Mouse (Mus musculus) adrenal gland, postnatal 14 days (tissue): Measurements from ENCODE around the gene Pan3. TPM values are rescaled to one million over a fixed set of nuclear protein-coding genes. Genes with fewer than 3 reads are reported as not detected.

ENCODE experiments used
- DNase-seq: peaks from one replicate; pipeline ENCODE4 v3.0.0; 2021; ENCODE audit warnings: mixed read lengths
- total RNA-seq: library from RNA; stranded (reverse); gene quantifications from 2 replicates; pipeline ENCODE4 v1.2.3, GENCODE M21; 2021

Pan3 gene
- total RNA-seq, 1 experiment from 2014 or later: 102 TPM

DNA sequence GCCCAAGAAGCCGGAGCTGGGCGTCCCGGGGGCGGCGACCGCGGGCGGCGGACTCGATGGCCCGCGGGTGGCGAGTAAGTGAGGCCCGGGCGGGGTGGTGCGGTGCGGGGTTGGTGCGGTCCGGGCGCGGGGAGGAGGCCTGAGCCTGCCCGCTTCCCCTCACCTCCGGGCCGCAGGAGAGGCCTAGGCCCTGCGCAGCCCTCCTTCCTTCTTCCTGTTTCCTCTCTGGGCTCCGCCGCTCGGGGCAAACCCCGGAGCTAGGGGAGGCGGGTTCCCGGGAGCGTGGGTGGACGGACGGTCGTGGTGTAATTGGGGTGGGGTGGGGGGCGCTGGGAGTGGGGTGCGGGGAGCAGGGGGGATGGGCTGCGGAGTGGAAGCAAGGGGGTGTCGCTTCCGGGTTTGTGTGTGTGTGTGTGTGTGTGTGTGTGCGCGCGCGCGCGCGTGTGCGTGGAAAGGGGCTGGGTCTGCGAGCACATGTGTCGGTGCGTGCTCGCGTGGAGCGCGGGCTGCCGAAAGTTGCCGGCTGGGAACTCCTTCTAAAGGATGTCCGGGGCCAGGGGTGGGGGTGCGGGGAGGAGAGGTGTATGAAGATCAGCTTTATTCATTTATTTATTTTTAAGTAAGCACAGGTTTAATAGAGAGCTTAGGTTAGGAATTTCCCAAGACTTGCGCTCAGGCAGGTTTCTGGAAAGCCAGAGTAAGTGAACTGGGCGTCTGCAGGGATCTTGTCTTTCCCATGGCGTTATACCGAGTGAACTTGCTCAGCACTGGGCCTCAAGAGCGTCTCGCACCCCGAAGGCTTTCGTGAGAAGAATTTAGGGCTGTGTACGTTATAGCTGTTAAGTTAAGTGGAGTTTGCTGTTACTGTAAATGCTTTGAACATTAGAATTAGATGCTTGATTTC, 1.2 kb downstream of the Pan3 start:
- DNase-seq: peak; percentile 88

DNA sequence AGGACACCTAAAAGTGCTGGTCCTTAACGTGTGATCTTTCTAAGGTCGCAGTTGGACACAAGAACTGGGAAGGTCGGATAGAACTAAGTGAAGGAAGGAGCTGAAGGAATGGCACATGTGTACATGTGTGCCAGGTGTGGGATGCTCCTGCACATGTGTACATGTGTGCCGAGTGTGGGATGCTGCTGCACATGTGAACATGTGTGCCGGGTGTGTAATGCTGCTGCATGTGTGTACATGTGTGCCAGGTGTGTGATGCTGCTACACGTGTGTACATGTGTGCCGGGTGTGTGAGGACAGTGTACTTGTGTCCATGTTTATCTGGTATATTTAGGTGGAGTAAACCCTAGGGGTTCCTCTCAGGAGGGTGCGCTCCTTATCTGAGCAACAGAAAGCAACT, 3.0 kb downstream of the Pan3 start:
- DNase-seq: no peak

DNA sequence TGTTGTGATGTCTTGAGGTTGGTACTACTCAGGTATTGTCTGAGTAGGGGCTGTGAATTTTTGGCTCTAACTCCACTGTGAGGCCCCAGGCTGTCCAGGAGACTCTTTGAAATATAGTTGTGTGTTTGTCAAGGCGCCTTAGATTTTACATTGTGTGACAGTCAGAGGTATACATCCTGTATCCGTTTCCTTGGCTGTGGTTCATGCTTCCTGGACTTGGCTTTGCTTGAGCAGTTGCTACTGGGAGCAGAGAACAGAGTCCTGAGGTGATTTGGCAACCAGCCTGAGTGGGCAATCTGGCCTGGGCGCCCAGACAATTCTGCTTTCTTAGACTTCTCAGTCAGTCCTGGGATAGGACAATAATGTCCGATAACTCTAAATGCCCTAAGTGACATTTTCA, 5.3 kb downstream of the Pan3 start:
- DNase-seq: peak; percentile 59

DNA sequence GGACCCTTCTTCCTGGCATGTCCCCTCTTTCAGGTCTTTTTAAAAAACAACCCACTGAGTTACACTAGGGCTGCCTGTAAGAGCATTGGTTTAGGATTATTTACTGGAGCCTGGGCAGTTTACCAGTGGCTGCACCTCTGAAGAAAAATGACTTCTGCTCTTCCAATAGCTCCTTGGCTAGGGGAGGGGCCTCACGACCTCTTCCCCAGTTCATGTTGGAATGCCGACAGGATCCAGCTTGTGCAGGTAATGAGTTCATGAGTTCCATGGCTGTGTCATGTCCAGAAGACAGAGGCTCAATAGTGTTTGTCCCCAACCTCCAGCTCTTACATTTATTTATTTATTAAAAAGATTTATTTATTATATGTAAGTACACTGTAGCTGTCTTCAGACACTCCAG, 5.8 kb downstream of the Pan3 start:
- no peak for DNase-seq

DNA sequence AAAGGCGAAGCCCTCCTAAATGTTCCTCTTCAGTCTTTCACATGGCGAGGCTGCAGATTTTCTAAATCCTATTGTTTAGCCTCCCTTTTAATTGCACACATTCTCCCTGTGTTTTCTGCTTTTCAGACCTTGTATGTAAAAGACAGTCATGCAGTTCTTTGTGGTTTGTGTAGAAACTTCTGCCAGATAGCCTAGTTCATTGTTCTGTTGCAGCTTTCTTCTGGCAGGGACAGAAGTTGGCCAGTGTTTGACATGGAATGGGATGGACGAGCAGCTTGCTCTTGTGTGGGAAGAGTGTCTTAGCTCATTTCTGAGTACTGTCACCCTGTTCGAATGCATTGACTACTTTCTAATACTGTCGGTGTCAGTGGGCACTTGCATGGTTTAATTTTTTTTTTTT, 6.5 kb downstream of the Pan3 start:
- DNase-seq: no peak

DNA sequence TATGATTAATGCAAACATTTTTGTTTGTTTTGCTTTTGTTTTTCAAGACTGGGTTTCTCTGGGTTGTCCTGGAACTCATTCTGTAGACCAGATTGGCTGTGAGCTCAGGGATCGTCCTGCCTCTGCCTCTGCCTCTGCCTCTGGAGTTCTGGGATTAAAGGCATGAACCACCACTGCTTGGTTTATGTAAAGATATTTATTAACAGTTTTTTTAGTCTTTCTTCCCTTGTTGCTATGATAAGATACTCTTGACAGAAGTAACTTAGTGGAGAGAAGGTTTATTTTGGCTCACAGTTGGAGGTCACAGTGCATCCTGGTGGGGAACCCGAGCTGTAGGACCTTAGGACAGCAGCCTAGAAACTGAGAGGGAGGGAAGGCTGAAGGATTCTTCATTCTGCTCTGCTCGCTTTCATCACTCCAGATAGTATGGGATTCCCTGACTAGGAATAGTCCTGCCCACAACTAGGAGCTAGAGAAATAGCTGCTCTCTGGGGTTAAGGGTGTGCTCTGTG, 11.1 kb downstream of the Pan3 start:
- no peak for DNase-seq

DNA sequence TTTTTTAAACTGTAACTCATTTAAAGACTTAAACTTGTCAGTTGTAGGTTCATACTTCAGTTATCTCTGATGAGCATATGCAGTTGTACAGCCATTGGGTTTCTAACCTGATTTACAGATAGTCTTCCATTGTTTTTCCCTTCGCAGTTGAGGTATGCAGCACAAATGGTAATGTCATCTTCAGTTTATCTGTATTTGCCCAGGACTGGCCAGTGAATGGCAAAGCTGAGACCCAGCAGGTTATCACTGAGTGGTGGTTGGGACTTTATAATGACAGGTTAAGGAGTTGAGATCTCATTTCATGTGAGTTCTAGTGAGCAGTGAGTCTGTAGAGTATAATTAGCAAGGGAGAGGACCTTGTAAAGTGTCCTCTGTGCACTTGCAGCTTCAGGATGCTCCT, 12.0 kb downstream of the Pan3 start:
- DNase-seq: no peak

DNA sequence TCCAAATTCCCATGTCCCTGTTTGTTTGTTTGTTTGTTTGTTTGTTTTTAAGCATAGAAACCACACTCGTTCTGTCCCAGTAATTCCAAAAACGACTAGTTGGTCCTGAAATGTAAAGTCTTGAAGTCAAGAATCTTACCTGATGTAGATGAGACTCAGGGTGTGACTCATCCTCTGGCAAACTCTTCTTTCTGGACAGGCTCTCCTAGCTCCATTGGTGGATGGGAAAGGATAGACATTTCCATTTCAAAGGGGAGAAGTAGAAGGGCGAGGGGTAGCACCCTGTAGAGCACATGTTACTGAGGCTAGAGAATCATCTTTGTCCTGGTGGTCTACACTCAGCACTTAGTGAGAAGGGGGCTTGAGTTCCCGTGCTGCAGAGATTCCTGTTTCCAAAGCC, 12.8 kb downstream of the Pan3 start:
- DNase-seq: no peak

DNA sequence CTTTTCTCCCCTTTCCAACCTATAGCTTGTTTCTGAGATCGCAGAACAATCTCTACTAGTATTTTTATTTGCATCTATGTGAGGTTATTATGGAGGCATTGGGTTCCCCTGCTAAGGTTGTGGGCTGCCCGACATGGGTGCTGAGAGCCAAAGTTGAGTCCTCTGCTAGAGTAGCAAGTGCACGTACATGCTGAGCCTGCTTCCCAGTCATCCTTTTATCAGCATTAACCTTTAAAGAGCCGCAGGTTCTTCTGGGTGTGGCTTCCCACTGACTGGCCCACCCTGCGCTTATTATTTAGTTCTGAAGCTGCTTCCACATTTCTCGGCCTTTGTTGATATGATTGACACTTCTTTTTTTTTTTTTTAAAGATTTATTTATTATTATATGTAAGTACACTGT, 14.3 kb downstream of the Pan3 start:
- DNase-seq: no peak

DNA sequence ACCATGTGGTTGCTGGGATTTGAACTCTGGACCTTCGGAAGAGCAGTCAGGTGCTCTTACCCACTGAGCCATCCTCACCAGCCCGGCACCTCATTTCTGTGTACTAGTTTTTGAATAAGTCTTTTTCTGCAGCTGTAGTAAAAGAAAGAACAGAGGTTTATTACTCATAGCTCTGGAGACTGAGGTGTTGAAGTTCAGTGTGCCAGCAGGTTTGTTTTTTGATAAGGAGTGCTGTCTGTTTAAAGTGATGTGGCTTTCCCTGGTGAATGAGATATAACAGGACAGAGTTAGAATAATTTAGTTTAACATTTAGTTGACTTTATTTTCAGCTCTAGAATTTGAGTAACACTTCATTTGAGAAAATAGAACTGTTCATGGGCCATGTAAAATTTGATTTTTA, 14.8 kb downstream of the Pan3 start:
- no peak for DNase-seq

DNA sequence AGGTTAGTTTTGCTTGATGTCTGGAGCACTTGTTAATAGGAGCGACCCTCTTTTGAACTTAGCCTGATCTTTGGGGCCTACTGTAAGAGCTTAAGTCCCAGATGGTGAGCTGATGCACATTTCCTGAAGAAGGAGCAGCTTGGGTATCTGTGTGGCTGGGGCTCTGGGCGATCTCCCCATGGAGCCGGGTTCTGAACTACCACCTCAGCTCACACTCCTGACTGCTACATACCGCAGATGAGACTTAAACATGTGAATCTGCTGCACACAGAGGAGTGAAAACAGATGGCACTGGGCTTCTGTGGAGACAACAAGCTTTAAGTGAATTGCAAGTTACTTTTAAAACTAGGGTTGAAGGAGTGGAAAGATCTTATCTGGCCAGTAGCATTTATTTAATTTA, 15.3 kb downstream of the Pan3 start:
- no peak for DNase-seq

DNA sequence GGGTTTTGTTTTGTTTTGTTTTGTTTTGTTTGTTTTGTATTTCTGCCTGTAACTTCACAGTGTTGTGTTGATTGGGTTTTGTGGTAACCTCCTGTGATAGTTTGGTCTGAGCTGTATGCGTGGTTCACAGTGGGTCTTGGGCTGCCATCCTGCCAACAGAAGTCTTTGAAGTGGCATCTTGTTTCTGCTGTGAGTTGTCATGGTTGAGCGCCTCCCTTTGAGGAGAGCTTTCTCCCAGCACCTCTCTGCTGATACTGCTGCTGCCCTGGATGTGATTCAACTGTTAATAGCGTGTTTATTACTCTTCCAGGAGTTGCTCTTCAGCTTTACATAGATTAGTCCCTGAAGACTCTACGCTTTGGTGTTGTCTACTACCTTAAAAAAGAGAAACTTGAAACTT, 18.6 kb downstream of the Pan3 start:
- DNase-seq: no peak

DNA sequence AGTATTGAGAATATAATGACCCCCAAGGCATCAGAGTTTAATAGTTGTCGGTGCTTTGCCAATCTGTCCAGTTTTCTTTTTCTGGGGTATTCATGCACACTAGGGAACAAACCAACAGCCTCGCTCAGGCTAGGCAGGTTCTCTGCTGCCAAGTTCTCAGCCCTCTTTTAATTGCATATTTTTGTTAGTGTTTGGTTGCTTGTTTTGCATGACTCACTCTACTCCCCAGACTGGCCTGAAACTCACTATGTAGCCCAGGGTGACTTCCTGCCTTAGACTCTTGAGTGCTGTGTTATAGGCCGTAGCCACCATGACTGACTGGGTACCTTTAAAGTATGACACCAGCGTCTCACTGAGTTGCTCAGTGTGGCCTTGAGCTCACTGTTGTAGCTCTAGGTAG, 19.0 kb downstream of the Pan3 start:
- no peak for DNase-seq

DNA sequence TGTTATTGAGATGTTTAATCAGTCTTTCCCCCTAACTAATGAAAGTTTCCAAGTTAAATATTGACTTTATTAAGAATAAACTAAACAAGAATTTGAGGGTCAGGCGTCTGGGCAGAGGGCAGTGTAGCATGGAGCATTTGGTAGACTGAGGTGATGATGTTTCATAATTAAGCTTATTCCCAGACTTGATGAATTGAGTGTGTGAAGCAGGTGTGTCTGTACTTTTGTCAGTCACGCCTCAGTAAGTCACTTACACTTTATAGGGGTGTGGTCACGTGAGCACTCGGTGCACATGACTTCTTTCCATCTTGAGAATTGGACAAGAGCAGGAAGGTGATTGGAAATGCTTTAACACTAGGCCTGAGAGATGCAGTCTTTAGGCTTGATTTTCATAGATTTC, 26.5 kb downstream of the Pan3 start:
- no peak for DNase-seq

DNA sequence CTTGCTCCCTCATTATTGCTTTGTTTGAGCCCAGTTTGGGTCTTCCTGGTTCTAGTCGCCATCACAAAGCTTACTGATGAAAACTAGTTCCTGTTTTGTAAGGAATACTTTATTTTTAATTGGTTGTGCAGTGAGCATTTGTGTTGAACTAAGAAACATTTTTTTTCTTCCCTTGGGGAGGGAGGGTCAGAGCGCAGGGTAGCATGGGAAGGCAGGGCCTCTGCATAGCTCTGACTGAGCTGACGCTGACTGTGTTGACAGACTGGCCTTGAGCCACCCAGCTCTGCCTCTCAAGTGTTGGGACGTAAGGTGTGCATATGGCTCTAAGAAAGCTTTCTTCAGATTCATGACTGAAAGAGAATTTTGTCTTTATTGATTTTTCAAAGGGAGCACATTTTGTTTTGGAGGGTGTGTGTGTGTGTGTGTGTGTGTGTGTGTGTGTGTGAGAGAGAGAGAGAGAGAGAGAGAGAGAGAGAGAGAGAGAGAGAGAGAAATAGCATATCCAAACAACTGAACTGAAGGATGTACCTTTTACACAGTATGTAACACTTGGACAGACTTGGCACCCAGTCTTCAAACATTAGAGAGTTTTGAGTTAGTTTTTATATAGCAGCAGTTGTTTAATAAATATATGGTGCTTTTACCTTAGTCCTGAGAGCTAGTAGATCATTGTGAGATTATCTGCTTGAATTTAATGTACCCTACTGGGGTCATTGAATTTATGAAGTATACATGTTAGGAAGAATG, 30.0 kb downstream of the Pan3 start:
- DNase-seq: peak; percentile 48

DNA sequence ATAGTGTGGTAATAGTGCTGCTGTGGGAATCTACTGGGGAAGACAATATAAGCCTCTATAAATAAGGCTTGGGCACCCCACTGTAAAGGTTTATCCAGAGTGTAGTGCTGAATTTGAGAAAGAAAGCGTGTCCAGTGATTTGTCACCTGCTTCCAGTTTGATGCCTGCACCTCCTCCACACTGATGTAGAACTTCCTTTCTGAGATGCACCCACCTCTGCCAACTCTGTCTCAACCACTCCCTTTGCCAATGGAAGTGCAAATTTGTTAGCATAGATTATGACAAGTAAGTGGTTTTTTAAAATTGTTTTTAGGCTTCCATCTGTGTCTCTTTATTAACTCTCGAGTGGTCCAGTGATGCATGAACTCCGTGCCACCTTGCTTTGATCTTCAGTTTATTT, 33.3 kb downstream of the Pan3 start:
- no peak for DNase-seq

DNA sequence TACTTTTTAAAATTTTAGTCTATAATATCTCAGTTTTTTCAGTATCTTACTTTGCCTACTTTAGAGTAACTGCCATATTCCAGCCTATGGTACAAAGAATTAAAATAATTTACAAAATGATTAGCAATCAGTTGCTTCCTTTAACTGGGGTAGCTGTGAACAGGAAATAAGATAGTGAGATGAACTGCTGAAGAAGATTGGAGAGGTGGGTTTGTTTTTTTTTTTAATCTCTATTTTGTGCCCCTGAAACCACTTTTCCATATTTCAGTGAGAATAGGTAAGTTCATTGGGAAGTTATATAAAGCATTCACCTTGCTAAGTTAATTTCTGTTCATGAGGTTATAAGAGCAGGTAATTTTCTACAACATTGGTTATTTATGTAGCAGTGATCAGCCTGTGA, 36.4 kb downstream of the Pan3 start:
- no peak for DNase-seq

DNA sequence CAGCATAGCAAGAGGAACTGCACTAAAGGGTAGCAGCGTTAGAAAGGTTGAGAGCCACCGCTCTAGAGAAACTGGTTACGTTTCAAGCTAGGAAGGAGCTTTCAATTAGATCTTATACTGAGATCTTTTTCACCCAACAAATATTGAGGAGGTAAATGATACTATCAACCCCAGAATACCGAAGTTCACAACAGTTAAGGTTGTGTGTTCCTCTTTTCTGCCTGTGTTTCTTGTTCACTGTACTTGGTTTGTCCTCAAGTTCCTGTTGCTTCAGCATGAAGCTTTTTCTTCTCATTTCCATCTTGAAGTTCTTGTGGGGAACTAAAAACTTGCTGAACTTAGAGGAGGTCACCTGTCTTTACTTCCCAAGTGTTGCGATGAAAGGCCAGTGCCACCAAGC, 41.2 kb downstream of the Pan3 start:
- no peak for DNase-seq

DNA sequence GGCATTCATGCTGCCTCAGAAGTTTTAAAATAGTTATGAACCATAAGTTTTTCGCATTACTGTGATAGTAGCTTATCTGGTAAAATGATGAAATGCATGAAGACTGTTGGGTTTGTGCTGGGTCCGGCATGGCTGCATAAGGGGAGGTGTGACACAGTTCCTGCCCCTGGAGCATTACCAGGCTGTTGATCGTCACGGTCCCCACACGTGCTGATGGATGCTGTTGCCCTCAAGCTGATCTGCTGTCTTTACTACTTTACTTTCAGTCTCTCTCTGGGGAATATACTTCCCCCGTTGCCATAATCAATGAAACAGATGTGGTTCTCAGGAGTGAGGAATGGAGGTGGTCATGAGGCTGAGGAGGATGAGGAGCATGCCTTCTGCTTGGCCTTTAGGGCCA, 43.1 kb downstream of the Pan3 start:
- no peak for DNase-seq

DNA sequence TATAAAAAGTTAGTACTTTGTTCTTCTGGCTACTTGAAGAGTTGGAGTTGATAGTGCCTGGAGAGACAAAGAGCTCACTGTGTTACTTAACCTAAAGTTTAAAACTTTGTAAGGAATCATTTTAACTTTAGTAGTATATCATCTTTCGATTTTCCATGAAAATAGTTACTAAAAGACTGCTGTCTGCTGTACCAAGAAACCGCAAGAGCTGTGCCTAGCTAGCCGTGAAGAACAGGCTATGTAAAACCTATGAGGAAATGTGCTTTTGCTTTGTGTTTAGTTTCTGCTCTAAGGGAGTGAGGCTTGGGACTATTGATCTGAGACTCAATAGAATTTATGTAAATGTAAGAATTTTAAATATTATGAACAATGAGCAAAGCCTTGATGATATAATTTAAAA, 43.9 kb downstream of the Pan3 start:
- no peak for DNase-seq

DNA sequence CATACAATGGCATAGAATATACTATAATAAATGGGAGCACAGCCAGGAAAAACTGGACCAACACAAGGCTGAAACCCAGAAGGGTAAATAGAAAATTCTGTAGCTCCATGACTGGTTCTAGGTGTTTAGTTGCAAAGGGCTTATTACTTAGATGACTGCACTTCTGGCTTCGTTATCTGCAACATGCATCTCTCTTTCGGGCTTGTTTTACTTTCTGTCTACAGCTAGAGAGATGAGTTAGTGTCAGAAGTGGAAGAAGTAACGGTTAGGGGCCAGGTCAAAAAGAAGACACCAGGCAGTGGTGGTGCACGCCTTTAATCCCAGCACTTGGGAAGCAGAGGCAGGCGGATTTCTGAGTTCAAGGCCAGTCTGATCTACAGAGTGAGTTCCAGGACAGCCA, 46.1 kb downstream of the Pan3 start:
- DNase-seq: no peak

DNA sequence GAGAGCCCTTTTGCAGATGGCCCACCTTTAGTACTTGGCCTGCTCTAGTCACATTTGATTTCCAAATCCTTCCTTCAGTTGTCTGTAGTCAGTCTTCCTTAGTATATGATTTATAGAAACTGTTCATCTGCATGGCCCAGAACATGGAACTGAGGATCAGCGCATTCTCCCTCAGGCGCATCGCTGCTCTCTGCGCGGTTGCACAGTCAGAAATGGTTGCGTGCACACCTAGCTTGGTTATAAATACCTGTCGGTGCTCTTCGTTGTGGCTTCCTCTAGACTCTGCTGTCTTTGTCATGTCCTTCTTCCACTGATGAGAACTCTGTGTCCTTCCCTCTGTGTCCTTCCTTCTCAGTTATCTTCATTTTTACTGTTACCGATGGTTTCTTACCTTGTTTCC, 47.1 kb downstream of the Pan3 start:
- no peak for DNase-seq

DNA sequence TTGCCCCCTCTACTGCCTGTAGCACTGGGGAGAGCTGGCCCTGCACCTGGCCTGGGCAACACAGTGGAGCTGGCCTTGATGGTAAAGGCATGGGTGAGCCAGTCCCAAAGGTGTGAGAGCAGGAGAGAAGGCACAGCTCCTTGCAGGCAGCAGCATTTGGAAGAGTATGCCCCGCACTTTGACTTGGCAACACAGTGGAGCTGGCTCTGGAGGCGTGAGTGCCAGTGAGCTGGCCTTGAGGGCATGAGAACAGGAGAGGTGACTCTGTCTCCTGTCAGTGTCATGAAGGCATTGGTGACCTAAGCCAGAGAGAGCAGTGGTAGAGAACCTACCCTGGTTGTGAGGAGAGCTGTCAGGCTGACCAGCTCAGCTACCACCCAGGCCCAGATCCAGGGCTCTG, 49.4 kb downstream of the Pan3 start:
- peak; percentile 56 for DNase-seq

DNA sequence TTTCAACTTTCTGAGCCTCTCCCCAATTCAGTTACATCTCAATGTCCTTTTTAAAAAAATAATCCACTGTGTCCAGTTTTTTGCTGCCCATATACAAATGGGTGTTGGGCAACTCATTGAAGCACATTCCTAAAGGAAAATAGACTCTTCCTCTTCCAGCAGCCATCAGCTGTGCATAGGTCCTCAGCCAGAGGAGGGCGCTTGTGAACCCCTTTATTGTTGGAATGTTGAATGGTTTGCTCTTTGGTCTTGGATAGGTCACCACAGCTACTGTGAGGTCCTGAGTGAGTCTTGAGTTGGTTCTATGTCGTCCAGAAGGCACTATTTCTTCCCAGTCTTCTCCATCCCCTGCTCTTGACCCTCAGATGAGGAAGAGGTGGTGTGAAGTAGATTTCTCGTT, 54.2 kb downstream of the Pan3 start:
- DNase-seq: peak; percentile 29
